Mouse (Mus musculus): ENCODE results near the gene Cdh3.

The Cdh3 gene

GRCm38 (mm10) chr8:106510365-106510975 lies at the start of gene Cdh3:
Gene Cdh3, plus strand, starts transcription at chr8:106510891.
- DNase-seq = peak; percentile 32

DNA sequence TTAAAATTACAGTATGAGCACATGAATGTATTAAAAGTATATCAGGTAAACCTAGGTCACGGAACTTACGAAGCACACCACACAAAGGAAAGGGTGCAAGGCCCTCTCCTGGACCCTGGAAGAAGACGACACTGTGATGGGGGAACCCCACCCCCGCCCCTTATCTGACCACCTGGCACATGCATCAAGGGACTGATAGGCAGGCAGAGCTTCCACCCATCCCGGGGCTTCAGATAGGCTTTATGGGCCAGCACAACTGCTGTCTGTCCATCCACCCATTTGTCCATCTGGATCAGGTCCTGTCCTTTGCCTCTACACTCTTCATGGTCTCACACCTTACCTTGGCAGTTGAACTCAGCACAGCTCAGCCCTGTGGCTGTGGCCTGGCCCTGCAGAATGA lies 48.6 kb upstream of the Cdh3 start:
- DNase-seq = no peak

DNA sequence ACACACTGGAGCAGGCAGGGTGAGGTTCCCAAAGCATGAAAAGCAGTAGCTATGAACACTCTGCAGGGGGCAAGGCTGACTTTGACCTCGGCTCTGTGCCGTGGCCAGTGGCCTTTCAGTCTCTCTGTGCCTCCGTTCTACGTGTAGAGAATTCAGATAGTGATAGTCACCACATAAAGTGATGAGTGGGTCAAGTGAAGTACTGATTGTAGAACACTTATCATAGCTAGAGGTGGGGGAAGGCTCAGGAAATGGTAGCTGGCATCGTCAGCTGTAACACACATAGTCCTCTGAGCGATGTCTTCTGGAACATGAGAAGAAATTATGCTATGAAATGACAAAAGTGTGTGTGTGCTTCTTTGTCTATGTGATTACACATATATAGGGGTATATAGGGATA lies 46.9 kb upstream of the Cdh3 start:
- no peak for DNase-seq

- no peak for DNase-seq
These were observed 41.2 kb upstream of the Cdh3 start for GRCm38 (mm10) chr8:106469485-106469884.

DNA sequence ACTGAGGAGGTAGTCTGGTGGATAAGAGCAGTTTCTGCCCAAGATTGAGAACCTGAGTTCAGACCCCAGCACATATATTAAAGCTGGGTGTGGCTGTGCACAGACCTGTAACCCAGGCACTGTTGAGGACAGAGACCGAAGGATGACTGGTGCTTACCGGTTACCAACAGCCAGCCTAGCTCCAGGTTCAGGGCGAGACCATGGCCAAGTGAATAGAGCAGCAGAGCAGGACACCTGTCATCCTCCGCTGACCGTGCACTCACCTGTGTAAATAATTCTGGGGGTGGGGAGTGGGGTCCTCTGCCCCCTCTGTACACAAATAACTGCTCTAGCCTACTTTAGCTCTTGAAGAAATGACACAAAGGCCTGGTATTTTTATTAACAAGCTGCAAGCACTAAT lies 36.7 kb upstream of the Cdh3 start:
- no peak for DNase-seq

GRCm38 (mm10) chr8:106500018-106500685 lies 10.5 kb upstream of the Cdh3 start, which contains the start of gene 6030452D12Rik:
Gene 6030452D12Rik, plus strand, starts transcription at chr8:106500522.
- no peak for DNase-seq

DNA sequence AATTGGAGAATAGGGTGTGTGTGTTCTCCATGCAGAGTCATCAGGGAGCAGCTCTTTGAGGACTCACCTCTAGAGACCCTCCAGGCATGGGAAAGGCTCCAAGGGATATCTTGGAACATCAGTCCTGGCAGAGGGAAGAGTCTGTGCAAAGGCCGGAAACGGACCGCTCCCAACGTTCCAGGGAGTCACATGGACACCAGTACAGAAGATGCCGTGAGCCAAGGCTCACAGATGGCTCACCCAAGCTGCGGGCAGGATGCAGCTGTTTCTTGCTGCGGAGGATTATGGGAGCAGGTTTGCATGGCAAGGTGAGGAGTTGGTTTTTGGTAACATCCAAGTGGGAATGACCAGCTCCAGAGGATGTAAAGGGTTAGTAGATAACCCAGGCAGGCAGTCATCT lies 6.5 kb upstream of the Cdh3 start:
- DNase-seq = no peak

GRCm38 (mm10) chr8:106505328-106505965 lies 5.2 kb upstream of the Cdh3 start:
- no peak for DNase-seq

GRCm38 (mm10) chr8:106506106-106506505 lies 4.6 kb upstream of the Cdh3 start:
- DNase-seq = no peak

GRCm38 (mm10) chr8:106507761-106508331 lies 2.8 kb upstream of the Cdh3 start:
- DNase-seq = no peak

GRCm38 (mm10) chr8:106508456-106508855 lies 2.2 kb upstream of the Cdh3 start:
- no peak for DNase-seq

GRCm38 (mm10) chr8:106509079-106509780 lies 1.5 kb upstream of the Cdh3 start:
- no peak for DNase-seq

GRCm38 (mm10) chr8:106511065-106511501 lies 392 bp downstream of the Cdh3 start:
- no peak for DNase-seq

GRCm38 (mm10) chr8:106511531-106512041 lies 895 bp downstream of the Cdh3 start:
- DNase-seq = no peak

DNA sequence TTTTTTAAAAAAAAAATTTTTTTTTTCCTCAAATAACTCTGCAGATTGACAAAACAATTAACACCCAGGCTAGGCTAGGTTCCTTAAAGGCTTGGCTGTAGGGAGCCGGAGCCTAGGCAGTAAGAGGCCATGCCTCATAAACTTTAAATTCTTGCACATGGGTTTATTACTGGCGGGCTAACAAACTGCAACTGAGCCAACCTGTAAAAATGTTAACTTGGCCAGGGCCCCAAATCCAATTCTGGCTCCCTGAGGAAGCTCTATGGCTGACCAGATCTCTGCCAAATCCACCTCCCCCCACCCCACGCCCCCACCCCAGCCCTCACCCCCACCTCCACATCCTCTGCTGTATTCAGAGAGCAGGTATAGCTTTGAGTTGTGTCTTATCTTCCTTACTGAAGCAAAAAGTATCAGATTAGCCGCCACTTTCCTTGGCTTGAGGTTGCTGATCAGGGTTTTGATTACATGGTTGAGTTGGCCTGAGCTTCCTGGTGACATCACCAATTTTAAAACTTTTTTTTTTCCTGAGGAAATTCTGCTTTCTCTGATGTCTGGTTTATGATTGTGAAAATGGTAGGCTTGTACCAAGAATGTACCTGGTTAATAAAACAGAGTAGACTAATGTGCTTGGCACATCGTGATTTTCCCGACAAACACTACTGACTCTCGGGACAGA lies 1.9 kb downstream of the Cdh3 start:
- no peak for DNase-seq

DNA sequence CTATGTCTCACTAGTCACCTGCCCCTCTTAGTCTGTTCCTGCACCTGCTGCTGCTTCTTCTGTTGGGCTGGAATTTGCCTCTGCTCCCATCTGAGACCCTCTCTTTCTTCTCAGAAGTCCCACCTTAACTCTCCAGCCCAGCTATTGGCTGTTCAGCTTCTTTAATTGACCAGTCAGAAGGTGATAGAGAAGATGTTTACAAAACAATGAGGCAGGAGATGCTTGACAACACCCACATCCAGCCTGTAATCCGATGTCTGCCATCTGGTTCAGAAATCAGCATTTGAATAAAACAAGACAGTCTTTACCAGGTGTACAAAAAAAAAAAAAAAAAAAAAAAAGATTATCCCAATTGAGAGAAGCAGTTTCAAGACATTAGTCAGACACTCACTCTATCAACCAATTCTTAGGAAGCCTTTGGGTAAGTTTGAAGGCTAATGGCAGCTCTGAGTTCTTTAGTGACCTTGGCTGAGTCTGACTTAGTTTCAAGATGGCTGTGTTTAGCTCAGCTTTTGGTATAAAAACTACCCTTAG lies 5.3 kb downstream of the Cdh3 start:
- DNase-seq = no peak

DNA sequence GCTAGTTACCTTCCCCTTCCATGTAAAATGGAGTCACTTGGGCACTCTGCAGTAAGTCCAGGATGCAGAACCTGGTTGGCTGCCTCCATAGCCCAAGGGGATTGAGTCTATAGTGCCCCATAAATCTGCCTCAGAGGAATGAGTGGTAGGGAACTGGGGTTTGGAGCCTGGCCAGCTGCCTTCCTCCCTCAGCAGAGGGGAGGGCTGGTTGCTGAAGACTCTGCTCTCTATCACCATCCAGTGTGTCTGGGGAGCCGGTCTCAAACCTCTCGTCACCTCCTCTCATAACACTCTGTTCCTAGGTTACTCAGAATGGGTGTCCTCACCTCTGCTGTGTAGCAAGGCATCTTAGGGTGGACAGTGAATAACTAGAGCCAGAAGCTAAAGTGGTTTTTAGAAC lies 5.9 kb downstream of the Cdh3 start:
- no peak for DNase-seq

DNA sequence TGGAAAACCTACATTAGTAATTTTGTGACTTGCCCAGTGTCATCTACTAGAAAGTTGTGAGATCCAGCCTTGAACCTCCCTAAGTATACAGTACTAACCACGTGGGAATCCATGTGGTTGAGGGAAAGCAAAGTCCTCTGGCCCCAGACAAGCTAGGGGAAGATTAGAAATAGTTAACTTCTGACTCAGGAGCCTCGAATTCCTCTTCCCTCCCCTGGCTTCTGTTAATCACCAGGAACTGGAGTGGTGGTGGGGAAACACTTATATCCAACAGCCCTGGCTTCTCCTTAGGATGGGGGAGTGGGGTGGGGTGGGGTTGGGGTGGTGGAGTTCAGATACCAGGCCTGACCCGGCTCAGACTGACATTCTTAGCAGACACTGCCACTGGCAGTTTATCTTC lies 8.1 kb downstream of the Cdh3 start:
- no peak for DNase-seq

- DNase-seq = no peak
These were observed 9.9 kb downstream of the Cdh3 start for GRCm38 (mm10) chr8:106520578-106520977.

GRCm38 (mm10) chr8:106521845-106522244 lies 11.2 kb downstream of the Cdh3 start:
- DNase-seq = no peak

GRCm38 (mm10) chr8:106526725-106527124 lies 16.0 kb downstream of the Cdh3 start:
- no peak for DNase-seq

All from thymus, postnatal 25 days (tissue).